Mouse (Mus musculus): ENCODE results near the gene Rtn3. TPM values are rescaled to one million over a fixed set of nuclear protein-coding genes. Genes with fewer than 3 reads are reported as not detected.
A peak's percentile ranks its signal among the peaks of the same experiment; 100 is the strongest.

Gene Rtn3
- total RNA-seq, 4 experiments from 2014 or later, result 117 to 159 (median 137) TPM

- no peak for DNase-seq
These were observed 995 bp upstream of the Rtn3 start for GRCm38 (mm10) chr19:7484076-7484475.

- peak; percentile 29 for DNase-seq
These were observed 416 bp upstream of the Rtn3 start for GRCm38 (mm10) chr19:7483512-7483882.

- no peak for DNase-seq
These were observed 849 bp downstream of the Rtn3 start for GRCm38 (mm10) chr19:7482266-7482598.

GRCm38 (mm10) chr19:7481541-7482265, 1.4 kb downstream of the Rtn3 start:
- DNase-seq, result peak; percentile 32

GRCm38 (mm10) chr19:7479751-7480248, 3.3 kb downstream of the Rtn3 start:
- no peak for DNase-seq

DNA sequence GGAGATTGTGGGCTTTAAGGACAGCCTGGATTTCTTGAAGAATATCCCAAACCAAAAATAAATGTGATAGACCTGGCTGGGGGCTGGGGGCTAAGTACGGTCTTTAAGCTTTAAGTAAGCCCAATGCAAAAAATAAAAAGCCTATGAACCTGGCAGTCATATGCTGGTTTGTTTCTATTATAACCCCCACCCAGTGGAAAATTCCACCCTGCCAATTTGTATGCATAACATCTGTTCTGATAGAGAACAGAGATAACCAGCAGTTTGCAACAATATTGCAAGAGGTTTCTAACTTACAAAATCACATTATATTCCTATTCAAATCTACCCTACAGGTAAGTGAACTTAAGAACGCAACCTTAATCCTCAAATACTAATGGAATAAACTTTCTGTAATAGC, 12.4 kb downstream of the Rtn3 start:
- DNase-seq, result no peak

DNA sequence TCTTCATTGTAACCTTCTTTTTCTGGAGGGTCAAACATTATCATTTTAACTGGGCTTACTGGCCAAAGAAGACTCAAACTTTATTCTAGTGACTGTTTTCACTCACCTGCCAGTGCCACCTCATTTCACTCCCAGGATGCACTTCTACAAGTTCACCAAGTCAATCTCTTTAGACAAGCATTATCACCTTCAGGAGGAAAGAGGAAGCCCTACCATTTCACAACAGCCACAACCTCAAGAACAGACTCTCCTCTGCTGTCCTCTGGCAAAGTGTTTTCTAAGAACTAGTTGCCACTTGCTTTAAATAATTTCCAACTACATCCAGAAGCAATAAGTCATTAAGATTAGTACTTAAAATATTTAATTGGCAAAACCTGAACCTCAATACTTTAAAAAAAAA, 15.2 kb downstream of the Rtn3 start:
- no peak for DNase-seq

DNA sequence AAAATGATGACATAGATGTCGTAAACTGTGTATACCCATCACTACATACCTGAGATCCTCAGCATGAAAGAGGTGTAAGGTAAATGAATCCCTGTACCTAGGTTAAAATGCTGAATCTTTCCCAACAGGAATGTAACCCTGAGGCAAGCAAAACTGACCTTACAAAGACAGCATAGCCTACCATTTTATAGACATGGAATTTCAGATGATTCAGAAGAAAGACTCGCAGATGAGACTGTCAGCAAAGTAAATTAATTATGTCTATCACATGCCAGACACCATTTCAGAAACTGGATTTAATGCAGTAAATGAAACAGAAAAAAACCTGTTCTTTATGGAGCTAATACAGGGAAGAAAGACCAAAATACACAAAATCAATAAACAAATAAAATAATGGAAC, 23.7 kb downstream of the Rtn3 start:
- DNase-seq, result no peak

DNA sequence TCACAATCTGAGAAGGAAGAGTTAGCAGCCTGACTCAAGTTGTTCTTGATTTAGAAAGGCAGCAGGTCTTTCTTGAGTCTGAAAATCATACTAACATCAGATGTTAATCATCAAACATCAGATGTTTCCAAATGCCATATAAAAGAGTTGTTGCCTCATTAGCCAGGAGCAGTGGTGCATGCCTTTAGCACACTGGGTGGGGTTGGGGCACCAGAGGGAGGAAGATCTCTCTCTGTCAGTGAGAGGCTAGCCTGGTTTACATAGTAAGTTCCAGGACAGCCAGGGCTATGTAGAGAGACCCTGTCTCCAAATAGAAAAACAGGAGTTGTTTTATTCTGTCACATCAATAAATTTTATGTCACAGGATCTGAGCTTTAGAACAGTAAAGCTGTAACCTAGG, 24.2 kb downstream of the Rtn3 start:
- no peak for DNase-seq

DNA sequence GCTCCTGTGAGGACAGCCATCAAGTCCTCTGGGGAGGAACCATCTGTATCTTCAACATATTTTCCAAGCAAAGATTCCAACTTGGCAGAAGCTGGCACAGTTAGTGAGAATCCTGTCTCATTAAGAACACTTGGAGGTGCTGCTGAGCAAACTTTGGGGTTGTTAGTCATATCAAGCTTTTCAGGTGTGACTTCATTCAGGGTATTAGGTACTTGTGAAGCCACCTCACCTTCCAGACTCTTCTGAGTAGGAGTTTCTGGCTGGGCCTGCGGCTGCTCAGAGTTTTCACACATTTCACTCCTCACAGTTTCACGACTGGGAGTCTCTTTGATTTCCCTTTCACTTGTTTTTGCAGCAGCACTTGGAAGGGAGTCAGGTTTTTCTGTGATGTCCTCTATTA, 26.3 kb downstream of the Rtn3 start:
- no peak for DNase-seq

DNA sequence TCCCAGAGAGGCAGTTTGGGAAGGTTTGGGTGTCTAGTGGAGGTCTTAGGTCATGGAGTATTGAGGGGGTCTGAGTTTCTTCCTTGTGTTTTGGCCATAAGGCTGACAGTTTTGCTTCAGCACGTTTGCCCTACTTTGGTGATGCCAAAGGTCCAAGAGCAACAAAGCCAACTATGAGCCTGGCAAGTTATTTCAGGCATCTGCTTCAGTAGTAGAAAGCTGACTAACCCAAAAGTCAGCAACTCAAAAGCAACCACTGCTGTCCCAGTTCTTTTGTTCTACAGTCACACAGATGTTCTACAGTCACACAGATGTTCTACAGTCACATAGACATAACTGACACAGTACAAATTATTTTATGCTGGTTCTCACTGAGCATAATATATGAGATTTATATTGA, 37.5 kb downstream of the Rtn3 start:
- DNase-seq, result no peak

DNA sequence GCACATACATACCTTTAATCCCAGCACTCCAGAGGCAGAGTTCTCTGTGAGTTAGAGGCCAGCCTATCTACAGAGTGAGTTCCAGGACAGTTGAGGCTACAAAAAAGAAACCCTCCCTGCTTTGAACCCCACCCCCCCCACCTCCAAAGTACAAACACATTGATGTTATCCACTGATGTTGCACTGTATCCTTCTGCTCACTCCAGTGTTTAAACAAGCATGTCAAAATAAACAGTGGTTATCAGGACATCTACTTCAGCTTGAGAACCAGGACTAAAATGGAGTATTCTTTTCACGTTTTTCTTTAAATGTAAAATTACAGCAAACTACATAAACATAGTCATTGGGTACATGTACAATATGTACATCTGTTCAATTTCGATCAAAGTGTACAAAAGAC, 38.0 kb downstream of the Rtn3 start:
- DNase-seq, result no peak

DNA sequence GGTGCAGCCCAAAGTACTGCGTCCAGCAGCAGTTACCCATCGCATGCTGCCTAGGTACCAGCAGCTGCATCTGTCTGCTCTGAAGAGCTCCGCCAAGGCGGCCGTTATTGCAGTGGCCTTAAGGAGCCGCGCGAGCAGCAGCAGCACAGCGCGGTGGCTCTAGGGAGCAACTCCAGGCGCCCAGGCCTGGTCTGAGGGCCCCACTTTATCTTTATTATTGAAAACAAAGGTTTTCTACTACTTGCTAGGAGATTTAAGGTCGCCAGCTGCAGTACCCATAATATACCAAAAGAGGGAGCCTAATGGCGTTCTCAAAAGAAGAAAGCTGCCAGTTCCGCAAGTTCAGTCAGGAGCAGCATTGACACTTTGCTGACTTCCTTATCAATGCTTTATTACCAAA, 41.6 kb downstream of the Rtn3 start:
- no peak for DNase-seq

DNA sequence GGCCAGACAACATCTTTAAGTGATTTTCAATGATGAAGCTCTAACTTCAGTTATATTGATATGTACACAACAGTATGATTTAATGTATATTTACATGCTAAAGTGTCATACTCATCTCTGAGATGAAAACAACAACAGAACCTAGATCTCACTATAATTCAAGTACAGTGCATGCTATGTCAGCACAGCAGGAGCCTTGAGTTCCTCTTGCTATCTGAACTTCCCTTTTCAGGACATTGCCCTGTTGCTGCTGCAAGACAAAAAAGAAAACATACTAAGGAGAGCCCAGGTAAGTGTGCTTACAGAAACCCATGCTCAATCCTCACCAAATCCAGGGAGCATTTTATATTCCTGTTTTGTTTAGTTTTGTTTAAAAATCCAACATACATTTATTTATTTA, 44.8 kb downstream of the Rtn3 start:
- DNase-seq, result no peak

- DNase-seq, result no peak
These were observed 46.8 kb downstream of the Rtn3 start for GRCm38 (mm10) chr19:7436061-7436970.

DNA sequence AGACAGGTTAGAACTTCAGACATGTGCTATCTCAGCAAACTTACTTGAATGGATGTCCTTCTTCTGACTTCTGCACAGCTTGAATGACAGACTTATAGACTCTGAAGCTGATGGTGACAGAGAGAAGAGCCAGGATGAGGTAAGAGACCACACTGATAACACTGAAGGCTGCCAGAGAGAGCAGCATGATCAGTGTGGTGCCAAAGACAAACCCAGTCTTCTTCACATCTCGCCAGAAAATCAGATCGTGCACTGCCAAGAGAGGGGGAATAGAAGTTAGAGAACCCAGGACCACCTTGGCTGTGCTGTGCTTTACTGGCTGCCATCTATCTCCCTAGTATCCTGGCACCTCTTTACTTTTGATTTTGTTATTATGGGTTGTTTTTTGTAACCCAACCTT, 48.2 kb downstream of the Rtn3 start:
- no peak for DNase-seq

GRCm38 (mm10) chr19:7425398-7425775, 57.7 kb downstream of the Rtn3 start:
- no peak for DNase-seq

DNA sequence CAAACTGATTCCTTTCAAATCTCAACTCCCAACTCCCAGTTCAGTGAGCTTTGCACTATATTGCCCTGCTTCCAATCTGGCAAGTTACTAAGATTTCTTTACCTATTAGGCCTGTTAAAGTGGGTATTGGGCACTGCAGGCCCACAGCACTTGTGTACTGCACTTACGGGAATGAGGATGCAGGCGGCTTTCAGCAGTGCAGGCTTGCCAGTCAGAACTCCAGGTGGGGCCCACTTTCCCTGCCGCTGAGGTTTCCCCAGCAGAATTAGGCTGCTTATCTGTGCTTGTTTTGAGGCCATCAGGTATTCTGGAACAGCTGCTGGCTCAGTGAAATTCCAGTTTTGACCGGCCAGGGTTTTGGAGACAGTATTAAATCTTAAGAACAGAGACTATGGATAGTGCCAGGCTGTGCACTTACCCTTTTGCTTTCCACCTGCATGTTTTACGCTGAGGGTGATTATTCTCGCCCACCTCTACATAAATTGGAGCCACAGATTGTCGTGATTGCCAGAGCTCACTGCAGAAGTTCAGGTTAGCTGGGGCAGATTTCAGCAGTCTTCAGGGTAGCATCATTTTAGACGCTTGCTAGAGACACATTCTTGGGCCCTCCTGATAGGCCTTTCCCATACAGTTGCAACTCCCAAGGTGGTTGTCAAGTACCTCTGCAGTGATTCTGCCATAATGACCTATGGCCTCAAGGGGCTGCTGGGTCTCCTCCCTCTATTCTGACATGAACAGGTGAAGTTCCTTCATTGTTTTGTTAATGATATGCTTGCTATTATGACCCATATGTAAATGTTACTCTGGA, 58.3 kb downstream of the Rtn3 start:
- DNase-seq, result no peak

- DNase-seq, result no peak
These were observed 59.0 kb downstream of the Rtn3 start for GRCm38 (mm10) chr19:7424131-7424530.

- no peak for DNase-seq
These were observed 59.4 kb downstream of the Rtn3 start for GRCm38 (mm10) chr19:7423656-7424030.

GRCm38 (mm10) chr19:7423028-7423655, 59.9 kb downstream of the Rtn3 start:
- DNase-seq, result peak; percentile 74

DNA sequence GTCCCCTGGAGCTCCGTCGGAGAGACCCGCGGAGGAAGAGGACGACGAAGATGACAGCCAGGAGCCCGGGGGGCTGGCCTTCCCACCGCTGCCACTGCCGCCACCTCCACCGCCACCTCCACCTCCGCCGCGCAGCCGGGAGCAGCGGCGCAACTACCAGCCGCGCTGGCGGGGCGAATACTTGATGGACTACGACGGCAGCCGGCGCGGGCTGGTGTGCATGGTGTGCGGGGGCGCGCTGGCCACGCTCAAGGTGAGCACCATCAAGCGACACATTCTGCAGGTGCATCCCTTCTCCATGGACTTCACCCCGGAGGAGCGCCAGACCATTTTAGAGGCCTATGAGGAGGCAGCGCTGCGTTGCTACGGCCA, 60.4 kb downstream of the Rtn3 start:
- DNase-seq, result no peak
